Mouse (Mus musculus) liver, embryonic 16.5 days (tissue): ENCODE results near the gene Scyl2. TPM values are rescaled to one million over a fixed set of nuclear protein-coding genes. Genes with fewer than 3 reads are reported as not detected.

Experiments
- ATAC-seq: fragments of 200-750 bp; cut with Nextera tagmentation; 2 replicates; pipeline ENCODE4 v1.8.0; 2017; ENCODE audit warnings: low read depth, mild to moderate bottlenecking, moderate number of reproducible peaks, moderate library complexity
- H3K27ac ChIP-seq: fragments of 300-500 bp; sonication (generic); 2 replicates; pipeline ENCODE4 v1.5.1; 2014; ENCODE audit warnings: mild to moderate bottlenecking, low read length
- H3K27me3 ChIP-seq: fragments of 300-500 bp; sonication (generic); 2 replicates; pipeline ENCODE4 v1.6.1; 2014; ENCODE audit warnings: low read depth, low read length, mixed read lengths; ENCODE audit not compliant: control insufficient read depth, insufficient read depth
- H3K36me3 ChIP-seq: fragments of 300-500 bp; sonication (generic); 2 replicates; pipeline ENCODE4 v1.6.1; 2014; ENCODE audit warnings: mild to moderate bottlenecking; ENCODE audit not compliant: control insufficient read depth, insufficient read depth
- H3K4me1 ChIP-seq: fragments of 300-500 bp; sonication (generic); 2 replicates; pipeline ENCODE4 v1.6.1; 2014; ENCODE audit warnings: low read depth, low read length, mixed read lengths; ENCODE audit not compliant: control insufficient read depth
- H3K4me2 ChIP-seq: fragments of 300-500 bp; sonication (generic); 2 replicates; pipeline ENCODE4 v1.6.1; 2014; ENCODE audit warnings: low read depth, low read length, mixed read lengths
- H3K4me3 ChIP-seq: fragments of 300-500 bp; sonication (generic); 2 replicates; pipeline ENCODE4 v1.5.1; 2014; ENCODE audit warnings: low read depth, mild to moderate bottlenecking, low read length
- H3K9ac ChIP-seq: fragments of 300-500 bp; sonication (generic); 2 replicates; pipeline ENCODE4 v1.6.1; 2014; ENCODE audit warnings: low read depth, low read length
- H3K9me3 ChIP-seq: fragments of 300-500 bp; sonication (generic); replicated peaks from 2 replicates; pipeline ENCODE4 v1.6.1; 2016; ENCODE audit warnings: low read length; ENCODE audit not compliant: control insufficient read depth
- WGBS: fragments of 180-500 bp; shearing (Covaris S2); extraction: QIAGEN DNeasy Blood & Tissue Kit; methylation state at CpG from one replicate; pipeline ENCODE4 v1.1.7; 2014; ENCODE audit not compliant: insufficient replicate concordance; 5-methylcytosine and 5-hydroxymethylcytosine counted together
- polyA plus RNA-seq: library from polyadenylated mRNA; unstranded; fragments of >200 nt; fragmentation: Nextera tagmentation; extraction: Ambion mirVana; gene quantifications from 2 replicates; pipeline ENCODE4 v1.2.1, GENCODE M21; 2015

Scyl2 gene
- polyA plus RNA-seq: 2.9 and 3.2 TPM in 2 replicates

DNA sequence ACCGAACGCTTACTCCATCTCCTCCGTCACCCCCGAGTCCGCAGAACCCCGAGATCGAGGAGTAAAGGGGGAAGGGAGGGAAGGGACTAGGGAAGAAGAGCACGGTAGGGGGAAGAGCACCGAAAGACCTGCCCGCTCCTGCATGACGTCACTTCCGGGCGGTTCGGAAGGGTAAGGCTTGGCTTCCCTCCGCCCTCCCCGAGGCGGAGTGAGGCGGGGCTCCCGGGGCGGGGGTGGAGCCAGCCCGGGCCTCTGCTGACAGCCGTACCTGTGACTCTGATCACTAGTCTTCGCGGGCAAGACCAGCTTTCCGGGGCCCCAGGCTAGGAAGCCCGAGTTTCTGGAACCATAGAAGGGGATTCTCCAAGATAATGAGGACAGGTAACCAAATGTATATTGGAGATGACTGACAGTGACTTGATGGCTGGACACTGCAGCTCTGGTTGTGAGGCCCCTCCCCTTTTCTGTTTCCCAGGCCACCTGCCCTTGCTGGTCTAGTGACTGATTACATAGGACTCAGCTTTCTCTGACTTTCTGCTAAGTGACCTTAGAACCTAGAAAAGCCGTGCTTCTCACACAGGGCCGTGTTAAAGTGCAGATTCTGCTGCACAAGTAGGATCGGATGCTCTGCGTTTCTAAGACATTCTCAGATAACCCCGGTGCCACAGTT is at the start of gene Scyl2:
Scyl2 (minus strand) TSS at position 147 of the 670 bp plus-strand sequence.
- WGBS: 3% methylated on average over 31 of the region's 31 CpGs

GRCm38 (mm10) chr10:89732001-89732794 is 46.1 kb upstream of the Scyl2 start, which contains the start of gene Actr6:
Actr6 (minus strand) TSS chr10:89732295.
- Histone ChIP-seq H3K27ac (peak within 1 kb of the TSS; percentile 53), H3K27me3 (no peaks in the 10 kb centered on the region), H3K4me2 (peak within 1 kb of the TSS; percentile 88), H3K9me3 (no peaks in the 10 kb centered on the region), H3K9ac (peak within 1 kb of the TSS; percentile 79), H3K36me3 (peaks cover under 1% of the 10 kb centered on the region), H3K4me1 (peaks cover 18% of the 10 kb centered on the region), H3K4me3 (peak within 1 kb of the TSS; percentile 87)
- under 1% methylated on average over 49 of the region's 49 CpGs for WGBS
- peak; percentile 98 for ATAC-seq

More for the DNA sequence above, at the start of gene Scyl2:
- Histone ChIP-seq H3K36me3 (no peaks in the 10 kb centered on the region), H3K4me2 (peak within 1 kb of the TSS; percentile 81), H3K27me3 (no peaks in the 10 kb centered on the region), H3K4me3 (peak within 1 kb of the TSS; percentile 99), H3K9ac (peak within 1 kb of the TSS; percentile 94), H3K9me3 (no peaks in the 10 kb centered on the region), H3K27ac (peak within 1 kb of the TSS; percentile 80), H3K4me1 (peaks cover 35% of the 10 kb centered on the region)
- peak; percentile 98 for ATAC-seq

GRCm38 (mm10) chr10:89731341-89731740 is 45.3 kb upstream of the Scyl2 start:
- ATAC-seq: no peak
- peaks cover 18% of the 10 kb centered on the region for H3K4me1 ChIP-seq
- no peaks in the 10 kb centered on the region for H3K27me3 ChIP-seq
- WGBS: 14% methylated on average over 5 of the region's 5 CpGs
- H3K4me2 ChIP-seq: peak overlapping the region; percentile 88
- H3K4me3 ChIP-seq: peak overlapping the region; percentile 87
- peaks cover 5% of the 10 kb centered on the region for H3K36me3 ChIP-seq
- H3K9me3 ChIP-seq: no peaks in the 10 kb centered on the region
- no peak overlapping the region for H3K27ac ChIP-seq
- peak overlapping the region; percentile 79 for H3K9ac ChIP-seq

DNA sequence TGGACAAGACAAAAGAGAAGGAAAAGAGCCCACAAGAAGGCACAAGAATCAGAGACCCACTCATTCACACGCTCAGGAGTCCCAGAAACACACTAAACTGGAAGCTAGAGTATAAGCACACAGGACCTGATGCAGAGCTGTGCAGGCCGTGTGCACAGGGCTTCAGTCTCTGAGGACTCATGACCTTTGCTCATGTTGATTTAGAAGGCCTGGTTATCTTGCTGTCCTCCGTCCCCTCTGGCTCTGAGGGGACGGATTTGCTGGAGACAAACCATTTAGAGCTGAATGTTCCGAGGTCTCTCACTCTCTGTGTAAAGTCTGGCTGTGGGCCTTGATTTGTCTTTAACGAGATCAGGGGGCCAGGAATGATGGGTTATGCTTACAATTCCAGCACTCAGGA is 44.3 kb upstream of the Scyl2 start:
- no peaks in the 10 kb centered on the region for H3K27me3 ChIP-seq
- peaks cover 18% of the 10 kb centered on the region for H3K4me1 ChIP-seq
- H3K9ac ChIP-seq: no peak overlapping the region
- peaks cover 12% of the 10 kb centered on the region for H3K36me3 ChIP-seq
- H3K4me3 ChIP-seq: no peak overlapping the region
- H3K27ac ChIP-seq: peak overlapping the region; percentile 63
- WGBS: 65% methylated on average over 6 of the region's 6 CpGs
- H3K9me3 ChIP-seq: no peaks in the 10 kb centered on the region
- H3K4me2 ChIP-seq: peak overlapping the region; percentile 88; the same call in 1 of the 2 replicates
- ATAC-seq: peak; percentile 58

- H3K36me3 ChIP-seq: peaks cover 23% of the 10 kb centered on the region
- peak; percentile 61 for ATAC-seq
- H3K4me3 ChIP-seq: no peak overlapping the region
- H3K27me3 ChIP-seq: no peaks in the 10 kb centered on the region
- H3K27ac ChIP-seq: no peak overlapping the region
- no peak overlapping the region for H3K4me2 ChIP-seq
- no peaks in the 10 kb centered on the region; the same call in 1 of the 2 replicates for H3K4me1 ChIP-seq
- WGBS: 72% methylated on average over 14 of the region's 14 CpGs
- H3K9me3 ChIP-seq: no peaks in the 10 kb centered on the region
- no peak overlapping the region for H3K9ac ChIP-seq
These were observed 36.4 kb upstream of the Scyl2 start for GRCm38 (mm10) chr10:89722247-89723195.

DNA sequence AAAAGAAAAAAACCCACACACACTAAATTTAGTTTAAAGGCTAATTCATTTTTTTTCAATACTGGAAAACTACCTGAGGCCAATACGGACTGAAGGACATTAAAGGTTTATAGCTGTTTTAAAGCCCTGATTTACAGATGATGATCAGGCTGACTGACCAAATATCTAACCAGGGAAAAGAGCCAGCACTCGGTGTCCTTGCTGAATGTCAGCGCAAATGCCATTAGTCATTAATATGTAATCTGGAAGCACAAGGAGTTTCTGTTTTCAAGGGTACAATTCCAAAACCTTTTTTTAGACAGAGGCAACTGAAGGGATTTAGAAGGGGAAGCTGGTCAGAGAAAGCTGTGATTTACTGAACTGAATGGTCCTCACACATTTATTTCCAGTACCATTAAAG is 34.7 kb upstream of the Scyl2 start:
- no peak for ATAC-seq
- Histone ChIP-seq H3K27ac (no peak overlapping the region), H3K36me3 (peaks cover 15% of the 10 kb centered on the region), H3K9ac (no peak overlapping the region), H3K4me2 (no peak overlapping the region), H3K4me1 (no peaks in the 10 kb centered on the region; the same call in 1 of the 2 replicates), H3K4me3 (no peak overlapping the region), H3K9me3 (no peaks in the 10 kb centered on the region), H3K27me3 (no peaks in the 10 kb centered on the region)
- 77% methylated on average over 3 of the region's 3 CpGs for WGBS

GRCm38 (mm10) chr10:89720252-89720651 is 34.2 kb upstream of the Scyl2 start:
- Histone ChIP-seq H3K36me3 (peaks cover 13% of the 10 kb centered on the region), H3K4me2 (no peak overlapping the region), H3K4me3 (no peak overlapping the region), H3K27ac (no peak overlapping the region), H3K27me3 (no peaks in the 10 kb centered on the region), H3K9ac (no peak overlapping the region), H3K4me1 (no peaks in the 10 kb centered on the region; the same call in 1 of the 2 replicates), H3K9me3 (no peaks in the 10 kb centered on the region)
- no peak for ATAC-seq

DNA sequence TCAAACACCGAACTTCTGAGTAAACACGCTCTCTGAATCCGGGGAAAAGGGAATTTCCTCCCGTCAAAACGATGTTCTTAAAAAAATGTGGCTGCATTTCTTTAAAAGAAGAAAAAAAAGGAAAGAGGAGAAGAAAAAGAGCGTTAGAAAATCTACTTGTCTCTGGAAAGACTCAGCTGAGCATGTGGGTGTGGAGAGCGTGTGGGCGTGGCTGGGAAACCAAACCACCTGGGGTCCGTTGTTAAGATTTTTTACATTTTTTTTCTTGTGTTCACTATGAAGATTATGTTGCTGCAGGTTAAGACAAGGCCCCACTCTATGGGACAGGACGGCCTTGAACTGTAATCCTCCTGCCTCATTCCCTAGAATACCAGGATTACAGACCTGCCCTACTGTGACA is 28.8 kb upstream of the Scyl2 start:
- Histone ChIP-seq H3K9ac (no peak overlapping the region), H3K4me1 (no peaks in the 10 kb centered on the region), H3K9me3 (no peaks in the 10 kb centered on the region), H3K27me3 (no peaks in the 10 kb centered on the region), H3K36me3 (peaks cover 20% of the 10 kb centered on the region), H3K4me3 (no peak overlapping the region), H3K27ac (no peak overlapping the region), H3K4me2 (no peak overlapping the region)
- no peak for ATAC-seq
- WGBS: 73% methylated on average over 10 of the region's 10 CpGs
